Mouse (Mus musculus): ENCODE measurements around the gene Kansl1l.
"Not testable (repeated sequence)": the region's sequence is repeated elsewhere in the genome, so short reads cannot be mapped to it uniquely, and the experiment has no call there.

Kansl1l gene

GRCm38 (mm10) chr1:66700149-66700692 lies 117.1 kb downstream of the Kansl1l start:
- DNase-seq (ENCODE audit: low spot score in 2 of 2): no peak

DNA sequence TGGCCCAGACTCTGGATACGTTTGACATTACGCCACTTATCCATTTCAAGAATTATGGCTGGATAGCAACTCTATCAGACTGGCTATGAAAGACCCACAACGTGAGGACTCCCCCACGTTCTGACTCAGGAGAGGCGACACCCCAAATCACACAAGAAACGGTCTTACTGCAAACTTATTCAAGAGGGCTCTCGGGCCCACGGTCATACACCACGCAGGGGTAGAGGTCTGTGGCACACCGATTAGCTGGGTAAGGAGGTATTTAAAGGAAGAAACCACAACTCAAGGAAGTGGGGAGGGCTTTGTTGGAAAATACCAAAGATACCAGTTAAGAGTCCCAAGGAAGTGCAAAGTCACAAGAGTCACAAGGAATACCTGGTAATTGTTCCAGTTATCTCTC lies 117.7 kb downstream of the Kansl1l start:
- not testable (repeated sequence) for DNase-seq (ENCODE audit: low spot score in 2 of 2)

DNA sequence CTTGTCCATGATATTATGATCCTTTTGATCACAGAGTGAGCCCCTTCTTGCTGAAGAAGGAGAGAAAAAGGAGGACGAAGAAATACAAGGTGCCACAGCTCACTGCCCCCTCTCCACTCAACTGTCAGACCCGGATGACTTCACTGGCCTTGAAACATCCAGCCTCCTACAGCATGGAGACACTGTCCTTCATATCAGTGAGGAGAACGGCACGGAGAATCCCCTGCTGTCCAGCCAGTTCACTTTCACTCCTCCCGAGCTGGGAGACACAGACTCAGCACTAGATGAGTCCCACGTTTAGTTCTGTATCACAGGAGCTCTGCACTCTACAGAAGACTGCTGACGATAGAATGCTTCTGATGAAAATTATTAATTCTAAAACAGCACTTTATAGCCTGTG lies 122.1 kb downstream of the Kansl1l start:
- DNase-seq (ENCODE audit: low spot score in 2 of 2): no peak

- no peak for DNase-seq (ENCODE audit: low spot score in 2 of 2)
Measured at GRCm38 (mm10) chr1:66694266-66694665, 123.1 kb downstream of the Kansl1l start.

- DNase-seq (ENCODE audit: low spot score in 2 of 2): no peak
Measured at GRCm38 (mm10) chr1:66692780-66693392, 124.5 kb downstream of the Kansl1l start.

- no peak for DNase-seq (ENCODE audit: low spot score in 2 of 2)
Measured at GRCm38 (mm10) chr1:66692308-66692707, 125.1 kb downstream of the Kansl1l start.

GRCm38 (mm10) chr1:66691772-66692171 lies 125.6 kb downstream of the Kansl1l start:
- no peak for DNase-seq (ENCODE audit: low spot score in 2 of 2)

DNA sequence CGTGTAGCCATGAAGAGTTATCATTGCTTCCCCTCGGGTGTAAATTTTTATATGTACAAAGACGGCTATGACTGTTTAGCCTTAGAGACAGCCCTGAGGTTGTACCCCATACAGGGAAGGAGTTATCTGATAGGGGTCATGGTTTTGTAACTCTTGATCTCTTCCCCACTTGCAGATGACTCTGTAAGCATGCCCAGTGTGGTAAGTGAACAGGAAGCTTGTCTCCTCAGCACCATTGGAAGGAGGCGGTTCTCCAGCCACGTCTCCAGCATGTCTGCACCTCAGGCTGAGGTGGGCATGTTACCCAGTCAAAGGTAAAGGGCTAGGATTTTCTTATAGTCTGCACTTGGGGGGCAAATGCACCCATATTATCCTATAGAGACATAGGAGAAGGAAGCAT lies 134.4 kb downstream of the Kansl1l start:
- no peak for DNase-seq (ENCODE audit: low spot score in 2 of 2)

GRCm38 (mm10) chr1:66678662-66679061 lies 138.7 kb downstream of the Kansl1l start:
- DNase-seq (ENCODE audit: low spot score in 2 of 2): no peak

DNA sequence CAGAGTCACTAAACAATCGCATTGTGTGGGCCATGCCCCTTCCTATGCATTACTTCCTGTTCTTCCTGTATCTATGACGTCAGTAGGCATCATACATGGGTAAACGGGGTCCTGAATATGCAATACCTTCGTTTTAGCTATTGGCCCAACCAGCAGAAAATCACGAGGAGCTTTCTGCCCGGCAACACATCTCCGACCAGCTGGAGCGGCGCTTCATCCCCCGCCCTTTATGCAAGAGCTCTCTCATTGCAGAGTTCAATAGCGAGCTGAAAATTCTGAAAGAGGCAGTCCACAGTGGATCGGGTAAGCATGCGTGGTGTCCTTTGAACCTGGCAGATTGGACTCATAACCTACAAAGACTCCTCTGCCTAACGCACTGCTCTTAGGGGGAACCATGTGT lies 139.4 kb downstream of the Kansl1l start:
- DNase-seq (ENCODE audit: low spot score in 2 of 2): no peak

GRCm38 (mm10) chr1:66672812-66673211 lies 144.6 kb downstream of the Kansl1l start:
- DNase-seq (ENCODE audit: low spot score in 2 of 2): no peak

DNA sequence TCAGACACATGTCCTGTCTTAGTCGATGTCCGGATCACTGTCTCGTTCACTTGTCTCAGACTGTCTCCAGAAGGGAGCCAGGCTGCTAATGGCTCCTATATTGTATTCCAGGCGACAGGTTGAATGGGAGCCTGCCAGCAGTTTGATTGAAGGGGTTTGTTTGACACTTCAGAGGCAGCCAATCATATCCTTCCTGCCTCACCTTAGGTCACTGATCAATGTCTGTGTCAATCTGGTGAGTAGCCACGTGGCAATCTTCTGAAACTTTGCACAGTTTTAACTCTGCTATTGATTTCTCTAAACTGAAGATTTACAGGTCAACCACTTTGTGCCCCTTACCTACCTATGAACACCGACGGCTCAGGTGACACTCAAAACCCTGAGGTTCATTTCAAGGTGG lies 145.9 kb downstream of the Kansl1l start:
- DNase-seq (ENCODE audit: low spot score in 2 of 2): no peak

All from frontal cortex, postnatal 10 days (tissue).